Mouse (Mus musculus): Measurements from ENCODE around the gene Nppc.

Gene Nppc

DNA sequence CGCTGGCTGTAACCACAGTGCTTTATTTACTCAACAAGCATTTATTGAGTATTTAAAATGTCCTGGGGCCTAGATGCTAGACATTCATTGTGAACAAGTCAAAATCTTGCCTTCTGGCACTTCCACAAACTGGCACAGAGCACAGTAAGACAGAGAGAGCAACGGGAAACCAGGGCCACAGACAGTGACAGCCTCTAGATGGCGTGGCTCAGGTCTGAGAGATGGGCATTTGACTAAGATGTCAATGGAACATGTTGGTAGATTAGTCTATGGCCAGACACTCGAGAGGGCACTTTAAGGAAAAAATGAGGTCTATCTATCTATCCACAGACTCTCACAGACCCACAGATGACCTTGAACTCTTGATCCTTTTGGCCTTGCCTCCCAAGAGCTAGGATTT lies 17.7 kb downstream of the Nppc start:
- in situ Hi-C loops (cut with MboI, MseI) = no loop called here

DNA sequence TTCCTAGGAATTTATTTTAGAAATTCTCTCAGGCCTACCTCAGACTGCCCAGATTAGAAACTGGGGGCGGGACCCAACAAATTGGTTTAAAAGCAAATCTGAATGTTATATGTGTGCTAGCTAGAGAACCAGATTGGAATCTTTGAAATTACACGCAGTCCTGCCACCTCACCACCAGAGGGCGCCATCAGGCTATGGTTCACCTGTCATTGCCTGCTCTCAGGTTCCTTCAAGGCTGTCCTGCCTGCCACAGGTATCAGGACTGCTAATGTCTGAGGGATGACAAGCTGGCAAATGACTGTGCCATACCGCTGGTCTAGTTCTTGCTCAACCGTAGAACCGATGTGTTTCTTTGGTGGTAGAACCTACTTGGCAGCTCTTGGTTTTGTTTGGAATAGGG lies 20.1 kb downstream of the Nppc start:
- in situ Hi-C loops (cut with MboI, MseI) = no loop called here

DNA sequence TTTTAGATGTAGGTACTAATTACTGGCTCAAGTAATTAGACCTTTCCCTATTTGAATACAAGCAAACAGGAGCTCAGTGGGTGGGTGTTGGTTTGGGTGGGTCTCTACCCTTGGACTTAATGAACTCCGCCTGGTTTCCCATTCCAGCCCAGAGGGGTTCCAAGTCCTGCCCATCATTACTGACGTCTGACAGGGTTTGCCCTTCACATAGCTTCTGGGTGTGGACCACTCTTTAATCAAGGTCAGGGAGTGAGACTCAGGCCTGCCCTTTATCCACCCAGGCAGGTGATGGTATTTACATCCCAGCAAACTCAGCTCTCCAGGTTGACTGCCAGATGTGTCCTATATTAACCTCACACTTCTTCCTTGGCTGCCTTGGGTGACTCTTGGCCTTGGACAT lies 22.9 kb downstream of the Nppc start:
- in situ Hi-C loops (cut with MboI, MseI) = loop anchor here (5.0 kb wide), 1 partner anchor 395 kb away; no protein-coding TSS in a partner anchor

DNA sequence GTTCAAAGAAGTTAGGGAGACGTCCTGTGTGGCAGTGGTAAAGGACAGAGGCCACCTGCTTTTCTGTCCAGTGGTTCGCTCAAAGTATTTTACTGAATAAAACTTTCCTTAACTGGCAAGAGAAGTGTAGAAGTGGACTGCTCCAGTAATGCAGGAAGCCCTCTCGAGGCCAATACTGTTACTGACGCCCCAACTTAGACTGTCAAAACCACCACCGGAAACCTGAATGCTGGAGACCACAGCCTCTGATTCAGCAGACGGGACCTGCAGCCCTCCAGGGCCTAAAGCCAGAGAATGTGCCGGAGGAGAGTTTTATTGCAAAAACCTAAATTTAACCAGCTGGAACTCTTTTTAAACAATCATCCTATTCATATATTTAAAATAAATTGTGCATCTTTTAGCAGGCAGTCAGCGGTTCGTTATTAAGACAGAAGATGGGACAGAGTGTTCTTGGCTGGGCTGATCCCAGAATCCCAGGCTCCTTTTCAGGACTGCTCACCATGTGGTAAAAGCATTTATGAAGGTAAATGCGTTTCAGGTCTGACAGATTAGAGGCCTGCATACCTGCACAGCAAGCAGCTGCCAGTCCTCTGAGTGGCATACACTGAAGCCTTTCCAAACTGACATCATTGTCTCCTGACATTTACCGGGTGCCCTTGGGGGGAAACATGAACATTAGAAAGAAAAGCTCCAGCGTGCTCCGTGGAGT lies 27.1 kb downstream of the Nppc start:
- in situ Hi-C loops (cut with MboI, MseI) = no loop called here

DNA sequence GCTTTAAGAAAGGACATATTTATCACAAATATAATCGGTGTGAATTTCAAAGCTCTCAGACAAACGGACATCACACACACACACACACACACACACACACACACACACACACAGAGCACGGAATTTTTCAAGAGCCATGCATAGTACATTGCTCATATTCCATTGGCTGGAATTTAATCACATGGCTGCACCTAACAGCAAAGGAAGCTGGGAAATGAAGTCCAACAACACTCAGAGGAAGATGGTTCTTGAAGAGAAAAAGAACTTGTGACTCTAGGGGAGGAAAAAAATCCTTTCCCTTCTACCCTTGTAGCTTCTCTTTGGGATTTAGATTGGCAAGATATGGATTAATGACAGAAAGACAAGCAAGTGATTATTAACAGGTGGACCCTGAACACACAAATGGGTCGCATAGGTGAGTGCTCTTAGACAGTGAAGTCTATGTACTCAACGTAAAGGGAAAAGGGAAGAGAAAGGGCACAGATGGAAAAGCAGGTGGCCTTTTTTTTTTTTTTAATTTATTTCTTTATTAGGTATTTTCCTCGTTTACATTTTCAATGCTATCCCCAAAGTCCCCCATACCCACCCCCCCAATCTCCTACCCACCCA lies 35.5 kb downstream of the Nppc start:
- in situ Hi-C loops (cut with MboI, MseI) = no loop called here

DNA sequence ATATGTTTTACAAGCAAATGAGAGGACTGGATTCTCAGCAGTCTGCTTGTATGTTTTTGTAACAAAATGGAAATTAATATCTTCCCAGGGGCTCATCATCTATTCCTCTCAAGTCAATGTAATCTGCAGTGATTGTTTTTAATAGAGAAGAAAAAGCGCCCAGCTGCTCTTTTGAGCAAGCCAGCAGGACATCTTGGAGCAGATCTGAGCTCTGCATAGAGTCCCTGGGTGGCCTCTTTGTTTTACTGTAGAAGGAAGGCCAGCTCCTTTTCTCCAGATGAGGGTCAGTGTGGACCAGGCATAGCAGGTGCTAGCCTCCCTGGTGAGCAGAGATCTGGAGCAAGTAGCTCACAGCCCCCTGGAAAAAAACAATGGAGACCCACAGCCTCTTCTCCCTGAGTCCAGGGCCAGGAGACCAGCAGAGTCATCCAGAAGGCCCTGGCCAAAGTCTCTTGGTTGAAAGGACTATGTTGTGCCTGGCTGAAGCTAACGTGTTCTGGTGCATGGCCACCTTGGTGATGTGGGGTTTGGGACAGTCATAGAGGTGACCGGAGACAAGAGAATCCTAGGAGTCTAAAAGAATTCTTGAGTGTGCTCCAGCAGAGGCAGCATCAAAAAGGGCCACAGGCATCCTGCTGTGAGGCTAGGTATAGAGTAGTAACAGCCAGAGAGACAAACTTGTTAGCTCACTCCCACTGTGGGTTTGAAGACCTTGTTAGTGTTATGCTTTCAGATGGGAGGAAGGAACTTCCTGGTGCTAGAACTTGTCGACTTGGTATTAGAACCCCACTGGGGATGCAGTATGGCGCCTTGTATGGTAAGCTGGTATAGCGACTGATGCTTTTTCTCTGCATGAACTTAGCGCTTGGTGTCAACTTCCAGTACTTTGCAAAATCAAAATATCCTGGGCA lies 36.3 kb downstream of the Nppc start:
- in situ Hi-C loops (cut with MboI, MseI) = no loop called here

DNA sequence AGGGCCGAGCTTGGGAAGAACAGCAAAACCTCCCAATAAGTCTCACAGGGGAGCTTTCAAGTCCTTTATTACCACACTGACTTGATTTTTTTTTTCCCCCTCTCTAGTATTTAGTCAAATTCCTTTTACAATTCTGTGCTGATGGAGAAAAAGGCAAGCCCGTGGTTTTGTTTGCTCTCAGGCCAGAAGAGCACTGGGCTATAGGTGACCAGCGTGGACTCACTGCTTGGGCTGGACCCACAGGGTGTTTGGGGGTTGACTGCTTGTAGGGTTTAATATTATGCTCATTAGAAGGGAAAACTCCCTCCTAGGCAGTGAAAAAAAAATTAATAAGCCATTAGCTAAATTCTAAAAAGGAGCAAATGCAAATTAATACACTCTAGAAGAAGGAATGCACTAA lies 36.9 kb downstream of the Nppc start:
- in situ Hi-C loops (cut with MboI, MseI) = no loop called here

DNA sequence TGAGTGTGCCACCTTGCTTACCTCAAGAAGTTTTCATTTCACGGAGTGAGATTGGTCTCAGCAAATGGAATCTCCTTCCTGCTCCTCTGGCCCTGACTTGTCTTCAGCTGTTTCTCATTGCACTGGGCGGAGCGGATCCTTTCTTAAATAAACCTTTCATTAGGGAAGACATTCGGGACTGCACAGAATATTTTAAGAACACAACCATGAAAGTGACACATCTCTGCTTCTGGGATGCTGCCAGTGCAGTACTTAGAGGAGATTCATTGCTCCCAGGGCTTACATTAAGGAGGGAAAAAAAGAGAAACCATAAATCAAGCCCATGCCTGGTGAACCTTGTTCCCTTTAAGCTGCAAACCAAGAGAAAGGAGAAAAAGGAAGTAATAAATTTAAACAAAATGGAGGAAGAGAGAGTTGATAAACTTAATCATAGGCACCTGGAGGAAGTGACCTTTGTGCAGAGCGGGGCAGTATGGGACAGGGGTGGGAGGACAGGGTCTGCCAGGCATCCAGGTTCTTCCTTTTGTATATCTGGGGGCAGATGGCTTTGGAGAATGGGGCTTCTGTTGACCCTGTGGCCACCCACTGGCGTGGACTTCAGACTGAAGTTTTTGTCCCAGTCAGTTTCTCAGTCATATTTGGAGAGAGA lies 37.5 kb downstream of the Nppc start:
- in situ Hi-C loops (cut with MboI, MseI) = no loop called here

DNA sequence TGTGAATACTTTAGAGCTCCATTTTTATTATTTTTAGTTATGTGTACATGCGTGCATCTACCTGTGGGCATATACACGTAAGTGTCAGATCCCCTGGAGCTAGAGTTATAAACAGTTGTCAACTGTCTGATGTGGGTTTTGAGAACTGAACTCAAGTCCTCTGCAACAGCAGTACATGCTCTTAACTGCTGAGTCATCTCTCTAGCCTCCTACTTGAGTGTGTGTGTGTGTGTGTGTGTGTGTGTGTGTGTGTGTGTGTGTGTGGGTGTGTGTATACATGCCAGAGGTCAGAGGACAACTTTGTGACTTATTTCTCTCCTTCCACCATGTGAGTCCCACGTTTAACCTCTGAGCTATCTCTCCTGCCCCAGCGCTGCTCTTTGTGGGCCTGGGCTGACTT lies 39.8 kb downstream of the Nppc start:
- in situ Hi-C loops (cut with MboI, MseI) = no loop called here

DNA sequence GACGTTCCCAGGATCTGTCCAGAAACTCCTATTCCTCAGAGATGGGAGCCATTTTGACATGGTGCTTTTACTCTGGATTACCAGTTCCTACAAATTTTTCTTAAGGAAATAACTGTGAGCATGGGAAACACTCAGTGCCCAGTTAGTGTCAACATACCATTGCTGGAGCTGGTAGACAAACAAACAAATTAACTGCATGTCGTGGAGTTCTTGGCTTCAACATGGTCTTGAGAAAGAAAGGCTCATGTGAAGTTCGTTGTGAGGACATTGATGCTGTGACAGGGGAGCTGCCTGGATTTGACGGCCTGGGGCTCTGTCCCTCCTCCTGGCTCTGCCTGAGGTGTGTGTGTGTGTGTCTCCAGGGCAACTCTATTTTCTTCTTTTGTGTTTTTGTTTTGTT lies 40.4 kb downstream of the Nppc start:
- in situ Hi-C loops (cut with MboI, MseI) = no loop called here

DNA sequence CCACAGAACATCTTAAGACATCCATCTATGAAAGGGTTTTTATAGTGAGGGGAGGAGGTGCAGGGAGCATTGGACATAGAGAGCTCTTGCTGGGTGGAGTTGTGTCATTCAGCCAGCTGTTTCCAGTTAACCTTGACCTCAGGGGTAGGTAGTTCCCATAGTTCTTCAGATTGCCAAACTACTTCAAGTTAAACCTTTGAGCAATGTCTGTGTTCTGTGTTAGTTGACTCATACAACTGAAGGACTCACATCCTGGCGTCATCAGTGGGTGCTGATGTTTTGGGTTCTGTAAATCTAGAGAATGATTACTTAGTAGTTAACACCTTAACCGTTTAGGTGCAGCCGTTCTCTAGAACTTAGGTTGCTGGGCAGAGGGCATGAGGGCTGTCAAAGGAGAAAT lies 42.1 kb downstream of the Nppc start:
- in situ Hi-C loops (cut with MboI, MseI) = no loop called here

DNA sequence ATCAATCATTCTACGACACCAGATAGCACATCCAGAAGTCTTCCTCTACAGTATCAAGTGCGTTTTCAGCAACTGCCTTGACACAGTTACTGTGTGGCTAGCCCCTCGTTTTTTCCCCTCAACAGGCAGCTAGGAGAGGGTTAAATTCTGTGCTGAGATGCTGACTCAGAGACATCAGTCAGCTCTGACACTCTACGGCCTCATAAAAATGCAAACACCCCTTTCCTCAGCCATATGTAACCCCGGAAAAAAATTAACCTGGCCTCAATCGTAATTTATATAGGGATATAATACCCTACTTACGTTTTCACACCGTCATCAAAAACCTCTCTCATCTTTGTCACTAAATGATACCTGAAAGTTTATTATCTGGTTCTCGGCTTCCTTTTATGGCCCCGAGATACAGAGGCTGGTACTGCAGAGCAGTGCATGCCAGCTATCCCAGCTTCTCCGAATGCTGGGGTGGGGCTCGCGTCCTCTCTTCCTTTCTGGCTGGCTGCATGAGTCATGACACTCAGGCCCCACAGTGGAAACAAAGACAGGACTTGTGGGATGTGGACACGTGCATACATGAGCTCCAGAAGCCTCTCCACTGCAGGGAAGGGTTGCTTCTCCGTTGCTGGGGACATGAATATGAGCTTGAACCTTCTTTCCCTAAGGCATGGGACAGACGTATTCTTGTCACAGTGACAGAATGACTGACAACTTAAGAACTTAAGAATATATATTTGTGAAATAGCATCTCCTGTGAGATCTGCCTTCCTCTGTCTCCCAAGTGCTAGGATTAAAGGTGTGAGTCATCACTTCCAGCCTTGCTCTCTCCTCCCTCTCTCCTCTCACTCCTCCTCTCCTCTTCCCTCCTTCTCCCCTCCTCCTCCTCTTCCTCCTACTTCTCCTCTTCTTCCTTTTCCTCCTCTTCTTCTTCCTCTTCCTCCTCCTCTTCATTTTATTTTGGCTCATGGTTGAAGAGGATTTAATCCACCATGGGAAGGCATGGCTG lies 47.1 kb downstream of the Nppc start:
- in situ Hi-C loops (cut with MboI, MseI) = no loop called here

DNA sequence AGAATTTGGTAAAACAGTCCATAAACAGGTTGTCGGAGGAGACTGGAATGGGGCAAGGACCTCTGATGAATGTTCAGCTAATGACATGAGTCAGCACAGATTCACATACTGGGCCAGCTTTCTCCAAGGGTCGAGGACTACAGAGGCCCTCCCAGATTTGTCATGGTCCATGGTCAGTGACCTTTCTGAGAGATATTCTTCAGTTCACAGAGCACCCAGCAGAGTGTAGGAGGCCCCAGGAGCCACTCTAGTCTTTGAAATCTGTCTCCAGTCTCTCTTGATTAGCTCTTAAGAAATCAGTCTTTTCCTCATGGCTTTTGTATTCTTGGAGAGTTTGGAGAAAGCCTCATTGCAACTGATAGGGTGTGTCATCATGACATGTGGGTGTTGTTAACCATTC lies 48.1 kb downstream of the Nppc start:
- in situ Hi-C loops (cut with MboI, MseI) = no loop called here

DNA sequence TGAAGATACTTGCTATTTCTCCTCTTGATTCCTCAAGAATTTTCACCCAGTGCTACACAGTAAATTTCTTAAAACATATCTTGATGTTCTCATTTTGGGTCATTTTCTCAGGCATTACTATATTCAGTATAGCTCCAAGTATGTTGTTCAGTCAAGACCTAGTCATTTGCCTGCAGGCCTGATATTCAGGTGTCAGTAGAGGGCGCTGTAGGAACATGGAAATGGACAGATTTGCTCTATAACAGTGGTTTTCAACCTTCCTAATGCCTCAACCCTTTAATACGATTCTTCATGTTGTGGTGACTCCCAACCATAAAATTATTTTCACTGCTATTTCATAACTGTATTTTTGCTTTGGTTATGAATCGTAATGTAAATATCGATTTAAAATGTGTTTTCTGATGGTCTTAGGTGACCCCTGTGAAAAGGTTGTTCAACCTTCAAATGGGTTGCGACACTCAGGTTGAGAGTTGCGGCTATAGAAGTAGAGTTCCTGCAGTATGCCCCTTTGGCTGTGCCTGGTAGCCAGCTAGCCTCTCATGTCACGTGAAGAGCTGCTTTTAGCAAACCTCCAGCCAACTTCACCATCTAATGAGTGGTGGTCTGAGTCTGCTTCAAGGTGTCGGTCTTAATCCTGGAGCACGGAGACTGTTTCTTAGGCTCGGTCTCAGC lies 51.8 kb downstream of the Nppc start:
- in situ Hi-C loops (cut with MboI, MseI) = no loop called here
